Mouse (Mus musculus) limb, embryonic 11.5 days (tissue): ENCODE data around the gene Cars. TPM values are rescaled to one million over a fixed set of nuclear protein-coding genes. Genes with fewer than 3 reads are reported as not detected.

Experiments
- ATAC-seq: fragments of 200-750 bp; cut with Nextera tagmentation; 2 replicates; pipeline ENCODE4 v1.8.0; 2017; ENCODE audit warnings: low read depth; ENCODE audit not compliant: insufficient number of reproducible peaks, low FRiP score, low TSS enrichment
- DNase-seq: peaks from one replicate; pipeline ENCODE4 v3.0.0-alpha.2; 2015; ENCODE audit warnings: low spot score
- H3K27ac ChIP-seq: fragments of 300-500 bp; sonication (generic); replicated peaks from 2 replicates; pipeline ENCODE4 v1.5.1; 2014; ENCODE audit warnings: low read depth, mild to moderate bottlenecking, low read length
- H3K27me3 ChIP-seq: fragments of 300-500 bp; sonication (generic); 2 replicates; pipeline ENCODE4 v1.6.1; 2014; ENCODE audit warnings: mild to moderate bottlenecking, low read length, mixed read lengths; ENCODE audit not compliant: control insufficient read depth, insufficient read depth
- H3K36me3 ChIP-seq: fragments of 300-500 bp; sonication (generic); 2 replicates; pipeline ENCODE4 v1.6.1; 2014; ENCODE audit warnings: mild to moderate bottlenecking, low read length, moderate library complexity, mixed read lengths; ENCODE audit not compliant: control insufficient read depth, insufficient read depth
- H3K4me1 ChIP-seq: fragments of 300-500 bp; sonication (generic); 2 replicates; pipeline ENCODE4 v1.6.1; 2014; ENCODE audit warnings: low read length, mixed read lengths; ENCODE audit not compliant: control insufficient read depth, insufficient read depth
- H3K4me2 ChIP-seq: fragments of 300-500 bp; sonication (generic); 2 replicates; pipeline ENCODE4 v1.6.1; 2014; ENCODE audit warnings: low read depth, mild to moderate bottlenecking, moderate library complexity; ENCODE audit not compliant: severe bottlenecking
- H3K4me3 ChIP-seq: fragments of 300-500 bp; sonication (generic); 2 replicates; pipeline ENCODE4 v1.5.1; 2014; ENCODE audit warnings: low read depth, low read length
- H3K9ac ChIP-seq: fragments of 300-500 bp; sonication (generic); 2 replicates; pipeline ENCODE4 v1.6.1; 2014; ENCODE audit warnings: mild to moderate bottlenecking, low read length
- H3K9me3 ChIP-seq: fragments of 300-500 bp; sonication (generic); 2 replicates; pipeline ENCODE4 v1.6.1; 2016; ENCODE audit warnings: low read length; ENCODE audit not compliant: control insufficient read depth
- WGBS: fragments of 180-500 bp; shearing (Covaris S2); extraction: QIAGEN DNeasy Blood & Tissue Kit; methylation state at CpG from one replicate; pipeline ENCODE4 v1.1.7; 2014; 5-methylcytosine and 5-hydroxymethylcytosine counted together
- microRNA-seq: library from miRNA; unstranded; fragments of <30 nt; microRNA quantifications from one replicate; pipeline ENCODE4, GENCODE M21; 2016
- polyA plus RNA-seq: library from polyadenylated mRNA; unstranded; fragments of >200 nt; fragmentation: Nextera tagmentation; extraction: Ambion mirVana; gene quantifications from 2 replicates; pipeline ENCODE4 v1.2.1, GENCODE M21; 2014

The Cars gene
- polyA plus RNA-seq, 1 experiment from 2014 or later = 62.2 TPM

DNA sequence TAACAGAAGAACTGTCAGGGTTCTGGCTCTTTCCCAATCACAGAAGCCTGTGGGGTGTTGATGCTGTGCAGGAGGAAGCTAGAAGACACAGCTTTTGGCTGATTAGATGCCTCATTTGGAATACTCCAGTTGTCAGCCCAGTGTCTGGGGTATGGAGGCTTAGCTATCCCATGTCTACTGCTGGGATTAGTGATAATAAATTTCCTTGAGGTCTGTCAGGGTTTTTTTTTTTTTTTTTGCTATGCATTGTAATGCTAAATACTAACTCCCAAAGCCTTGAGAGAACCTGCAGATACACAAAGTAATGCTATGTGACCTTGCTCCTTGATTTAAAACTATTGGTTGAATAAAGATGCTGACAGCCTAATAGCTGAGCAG is 88.6 kb downstream of the Cars start:
- DNase-seq (no peak), ATAC-seq (no peak)
- H3K36me3 ChIP-seq = peaks cover 17% of the 10 kb centered on the region
- no peak overlapping the region for H3K4me2 ChIP-seq
- H3K27me3 ChIP-seq = no peaks in the 10 kb centered on the region
- no peaks in the 10 kb centered on the region for H3K4me1 ChIP-seq
- H3K27ac ChIP-seq = no peak overlapping the region
- no peak overlapping the region for H3K4me3 ChIP-seq
- no peaks in the 10 kb centered on the region for H3K9me3 ChIP-seq
- no peak overlapping the region for H3K9ac ChIP-seq

DNA sequence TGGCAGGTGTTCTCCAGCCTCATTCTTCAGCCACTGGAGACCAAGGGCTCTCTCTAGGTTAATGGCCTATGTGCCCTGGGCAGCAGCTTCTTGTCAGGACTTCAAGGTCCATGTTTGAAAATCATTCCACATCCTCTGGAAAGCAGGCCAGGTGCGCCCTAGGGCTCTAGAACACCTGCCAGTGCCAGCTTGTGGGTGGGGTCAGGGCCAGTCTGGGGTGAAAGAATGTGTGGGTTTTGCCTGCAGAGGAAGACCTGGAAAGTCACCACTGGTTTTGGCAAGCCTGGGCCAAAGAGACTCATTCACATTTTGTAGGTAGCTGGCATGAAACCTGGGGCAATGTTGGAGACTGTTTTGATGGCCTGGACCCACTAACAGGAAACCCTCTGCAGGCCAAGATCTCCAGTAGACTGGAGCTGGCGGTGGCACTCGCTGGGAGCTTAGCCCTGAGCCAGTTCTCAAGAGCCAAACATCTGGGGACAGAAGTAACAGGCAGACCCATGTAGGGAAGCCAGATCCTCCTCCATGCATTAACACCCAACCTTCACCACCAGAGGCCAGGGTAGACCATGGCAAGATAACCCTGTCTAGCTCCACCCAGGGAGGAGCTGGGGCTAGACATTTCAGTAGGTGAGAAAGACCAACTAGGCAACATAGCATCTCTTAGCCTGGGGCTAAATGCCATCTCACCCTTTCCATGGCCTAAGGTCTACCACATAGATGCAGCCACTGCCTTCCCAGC is 89.1 kb downstream of the Cars start:
- Histone ChIP-seq H3K4me2 (no peak overlapping the region), H3K9me3 (no peaks in the 10 kb centered on the region), H3K4me1 (no peaks in the 10 kb centered on the region), H3K4me3 (no peak overlapping the region), H3K27ac (no peak overlapping the region), H3K36me3 (peaks cover 17% of the 10 kb centered on the region), H3K9ac (no peak overlapping the region), H3K27me3 (no peaks in the 10 kb centered on the region)
- DNase-seq (no peak), ATAC-seq (no peak)
- 89% methylated on average over 3 of the region's 3 CpGs for WGBS

DNA sequence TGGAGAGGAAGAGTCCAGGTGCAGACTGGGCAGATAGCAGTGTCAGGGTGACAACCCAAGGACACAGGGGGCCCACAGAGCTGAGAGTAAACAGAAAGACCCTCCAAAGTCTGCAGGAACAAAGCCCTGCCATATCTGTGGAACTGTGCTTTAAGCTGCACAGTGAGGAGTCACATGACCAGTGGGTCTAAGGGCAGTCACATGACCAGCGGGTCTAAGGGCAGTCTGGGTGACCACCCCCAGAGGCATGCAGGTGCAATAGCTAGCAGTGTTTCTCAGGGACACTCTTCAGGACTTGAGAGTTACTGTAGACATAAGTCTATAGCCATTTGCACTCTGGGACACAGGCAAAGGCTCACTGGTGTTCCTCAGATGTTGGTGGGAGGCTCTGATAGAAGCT is 90.3 kb downstream of the Cars start:
- DNase-seq (no peak), ATAC-seq (no peak)
- Histone ChIP-seq H3K9me3 (no peaks in the 10 kb centered on the region), H3K36me3 (peaks cover 6% of the 10 kb centered on the region), H3K27ac (no peak overlapping the region), H3K4me3 (no peak overlapping the region), H3K27me3 (no peaks in the 10 kb centered on the region), H3K4me2 (no peak overlapping the region), H3K4me1 (no peaks in the 10 kb centered on the region), H3K9ac (no peak overlapping the region)
- 78% methylated on average over 1 of the region's 1 CpGs for WGBS

Small RNA genes lying within 50 kb of the gene (microRNA-seq; reads per million reads assigned to microRNA genes)
- gene Mir7064 = 1.5 reads per million

Other genes with a start within 250 kb of the Cars start
- 1,044 and 1,081 TPM in 2 replicates for gene Cdkn1c, start 139.0 kb downstream of the Cars start, polyA plus RNA-seq
- gene Slc22a18, start 126.4 kb downstream of the Cars start, polyA plus RNA-seq = 0.96 and 0.97 TPM in 2 replicates
- 7.5 and 9.6 TPM in 2 replicates for gene Phlda2, start 96.9 kb downstream of the Cars start, polyA plus RNA-seq
- gene Nap1l4, start 51.0 kb downstream of the Cars start, polyA plus RNA-seq = 194 and 196 TPM in 2 replicates
- gene Tnfrsf26, start 28.6 kb upstream of the Cars start, polyA plus RNA-seq = 0.05 TPM in 1 of 2 replicates, not detected in the other
- 12.9 and 13.8 TPM in 2 replicates for gene Tnfrsf22, start 49.6 kb upstream of the Cars start, polyA plus RNA-seq
- 0.09 and 0.58 TPM in 2 replicates for gene Tnfrsf23, start 85.8 kb upstream of the Cars start, polyA plus RNA-seq
- gene Osbpl5, start 156.9 kb upstream of the Cars start, polyA plus RNA-seq = 17.2 and 17.9 TPM in 2 replicates
- not detected in 2 replicates for gene Mrgprg, start 166.9 kb upstream of the Cars start, polyA plus RNA-seq
- gene Mrgpre, start 184.4 kb upstream of the Cars start, polyA plus RNA-seq = 2.0 and 2.2 TPM in 2 replicates
- 7.8 and 8.4 TPM in 2 replicates for gene Nadsyn1, start 222.8 kb upstream of the Cars start, polyA plus RNA-seq
- gene Dhcr7, start 223.1 kb upstream of the Cars start, polyA plus RNA-seq = 56.0 and 60.6 TPM in 2 replicates